Mouse (Mus musculus) brain, embryonic 18.5 days (tissue): ENCODE data around the gene BC051142.

ENCODE experiments used
- DNase-seq: peaks from one replicate; pipeline ENCODE4 v3.0.0-alpha.2; 2012; ENCODE audit warnings: low read depth, low spot score

The BC051142 gene

DNA sequence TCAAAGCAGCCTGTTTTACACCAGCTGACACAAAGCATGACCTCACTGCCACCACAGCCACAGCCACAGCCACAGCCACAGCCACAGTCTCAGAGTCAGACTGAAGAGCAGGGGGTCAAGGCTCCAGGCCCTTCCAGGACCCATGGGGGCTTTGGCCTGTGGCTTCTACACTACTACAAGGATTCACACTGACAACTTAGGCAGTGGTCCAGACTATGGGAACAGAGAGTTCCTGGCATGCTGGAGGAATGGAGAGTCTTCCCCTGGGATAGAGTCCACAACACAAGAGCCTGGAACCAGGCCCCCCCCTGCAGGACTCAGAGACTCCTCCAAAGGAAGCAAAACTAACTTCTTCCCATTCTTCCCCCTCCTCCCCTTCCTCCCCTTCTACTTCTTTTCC lies 109.0 kb downstream of the BC051142 start:
- DNase-seq: no peak
